Mouse (Mus musculus) adrenal gland, postnatal 14 days (tissue): ENCODE measurements around the gene Sptbn1. TPM values are rescaled to one million over a fixed set of nuclear protein-coding genes. Genes with fewer than 3 reads are reported as not detected.

Source experiments
- DNase-seq: peaks from one replicate; pipeline ENCODE4 v3.0.0; 2021; ENCODE audit warnings: mixed read lengths
- total RNA-seq: library from RNA; stranded (reverse); gene quantifications from 2 replicates; pipeline ENCODE4 v1.2.3, GENCODE M21; 2021

The Sptbn1 gene
- total RNA-seq, 1 experiment from 2014 or later: 336 TPM

DNA sequence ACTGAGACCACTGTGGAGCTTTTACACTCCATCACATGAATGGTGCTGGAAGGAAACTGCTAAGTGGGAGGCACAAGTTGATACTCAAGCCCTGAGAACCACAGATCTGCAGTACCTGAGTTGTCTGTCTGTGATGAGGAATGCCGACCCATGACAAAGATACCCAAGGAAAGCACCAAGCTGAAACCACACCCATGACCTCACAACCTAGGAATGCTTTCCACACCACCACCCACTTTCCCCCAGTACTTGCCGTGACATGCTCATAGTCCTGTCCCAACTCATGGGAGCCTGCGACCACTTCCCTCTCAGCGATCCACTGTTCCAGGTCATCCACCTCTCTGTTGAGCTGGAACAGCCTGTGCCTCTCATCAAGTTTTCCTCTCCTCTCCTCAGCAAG, 149.9 kb downstream of the Sptbn1 start:
- no peak for DNase-seq

DNA sequence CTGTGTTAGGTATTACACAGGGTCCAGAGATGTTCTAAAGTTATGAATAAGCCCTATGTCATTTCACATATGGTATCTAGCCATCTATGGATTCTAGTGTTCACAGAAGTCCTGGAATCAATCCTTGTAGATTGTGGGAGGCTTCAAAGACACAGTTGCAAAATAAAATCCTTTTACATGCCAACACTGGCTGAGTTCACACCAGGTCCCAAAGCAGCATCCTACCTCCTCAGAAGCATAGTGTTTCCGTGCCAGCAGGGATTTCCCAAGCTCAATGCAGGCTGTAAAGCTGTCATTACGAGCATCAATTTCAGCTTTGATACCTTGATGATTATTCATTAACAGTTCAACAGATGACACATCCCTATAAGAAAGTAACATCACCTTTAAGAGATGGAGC, 154.3 kb downstream of the Sptbn1 start:
- no peak for DNase-seq

DNA sequence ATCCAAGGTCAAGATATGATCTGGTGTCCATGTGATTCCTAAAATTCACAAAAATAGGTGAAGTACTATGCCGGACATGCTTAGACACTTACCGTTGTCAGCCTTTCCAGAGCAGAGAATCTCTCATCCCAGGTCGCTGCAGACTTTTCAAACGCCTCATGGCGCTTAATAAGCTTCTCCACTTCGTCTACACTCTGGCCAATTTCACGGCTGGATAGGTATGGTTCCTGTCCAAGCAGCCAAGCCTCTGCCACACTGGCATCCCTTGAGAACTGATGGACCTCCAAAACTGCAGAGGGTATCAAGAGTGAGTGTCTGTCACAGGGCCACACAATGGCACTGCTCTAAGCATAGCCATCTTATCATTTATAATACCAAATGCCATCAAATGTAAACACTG, 157.3 kb downstream of the Sptbn1 start:
- DNase-seq: no peak

DNA sequence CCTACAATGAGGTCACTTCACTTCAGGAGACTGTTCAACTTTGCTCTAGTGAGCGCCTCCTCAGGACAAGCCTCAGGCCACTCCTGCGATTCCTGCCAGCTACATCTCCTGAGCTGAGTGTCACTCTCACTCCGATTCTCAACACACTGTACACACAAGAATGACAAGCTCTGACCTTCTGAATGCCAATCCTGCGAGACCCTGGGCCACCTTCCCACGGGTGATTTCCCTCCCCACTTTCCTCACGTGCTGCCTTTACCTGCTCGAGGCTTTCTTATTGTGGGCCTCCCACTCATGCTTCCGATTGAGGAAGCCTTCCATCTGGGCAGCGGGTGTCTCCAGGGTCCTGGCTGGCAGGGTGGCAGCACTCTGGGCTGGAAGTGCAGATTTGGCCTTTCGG, 163.8 kb downstream of the Sptbn1 start:
- DNase-seq: no peak

DNA sequence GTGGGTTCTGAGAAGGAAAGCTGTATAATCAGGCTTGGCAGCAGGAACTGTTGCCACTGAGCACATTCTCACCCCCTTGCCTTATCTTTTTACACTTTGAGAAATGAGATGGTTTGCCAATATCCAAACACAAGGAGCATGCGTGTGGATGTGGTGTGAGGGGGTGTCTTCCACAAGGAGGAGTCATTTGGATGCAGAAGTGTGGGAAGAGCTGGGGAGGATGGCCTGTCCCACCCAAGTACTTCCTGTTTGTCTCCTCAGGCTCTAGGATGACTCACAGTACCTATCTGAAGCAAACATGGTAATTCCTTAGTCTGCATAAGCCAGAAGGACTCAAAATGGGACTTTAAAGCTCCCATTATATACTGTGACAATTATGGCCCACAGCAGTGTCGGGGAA, 165.4 kb downstream of the Sptbn1 start:
- DNase-seq: no peak

DNA sequence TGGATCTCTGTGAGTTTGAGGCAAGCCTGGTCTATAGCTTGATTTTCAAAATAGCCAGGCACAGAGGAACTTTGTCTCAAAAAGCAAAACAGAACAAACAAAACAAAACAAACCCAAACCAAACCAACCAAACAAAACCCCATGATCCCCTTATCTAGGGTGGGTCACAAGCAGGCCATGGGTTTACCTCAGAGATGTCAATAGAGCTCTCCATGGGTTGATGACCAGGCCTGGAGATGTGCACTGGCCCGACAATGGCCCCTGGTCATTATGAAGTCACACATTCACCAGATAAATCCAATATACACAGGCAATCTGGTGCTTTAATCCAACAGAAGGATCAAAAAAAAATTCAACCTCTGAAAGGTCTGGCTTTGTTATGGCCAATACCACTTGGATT, 166.2 kb downstream of the Sptbn1 start:
- DNase-seq: no peak

DNA sequence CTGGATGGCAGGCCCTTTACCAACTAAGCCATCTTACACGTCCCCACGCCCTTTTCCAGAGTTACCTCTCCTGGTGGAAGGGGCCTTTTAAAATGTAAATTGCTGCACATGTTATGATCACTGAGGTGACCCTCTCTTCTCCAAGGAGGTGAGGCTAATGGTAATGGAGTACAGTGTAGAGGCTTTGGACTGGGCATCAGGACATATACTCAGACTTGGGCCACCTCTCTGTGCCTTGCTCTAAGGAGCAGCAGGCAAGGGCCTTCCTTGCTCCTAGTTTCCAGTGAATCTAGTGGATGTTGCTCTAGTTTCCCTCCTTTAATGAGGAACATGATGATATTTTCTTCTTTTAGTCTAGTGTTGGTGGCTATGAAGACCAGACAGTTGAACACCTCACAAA, 166.8 kb downstream of the Sptbn1 start:
- DNase-seq: no peak

DNA sequence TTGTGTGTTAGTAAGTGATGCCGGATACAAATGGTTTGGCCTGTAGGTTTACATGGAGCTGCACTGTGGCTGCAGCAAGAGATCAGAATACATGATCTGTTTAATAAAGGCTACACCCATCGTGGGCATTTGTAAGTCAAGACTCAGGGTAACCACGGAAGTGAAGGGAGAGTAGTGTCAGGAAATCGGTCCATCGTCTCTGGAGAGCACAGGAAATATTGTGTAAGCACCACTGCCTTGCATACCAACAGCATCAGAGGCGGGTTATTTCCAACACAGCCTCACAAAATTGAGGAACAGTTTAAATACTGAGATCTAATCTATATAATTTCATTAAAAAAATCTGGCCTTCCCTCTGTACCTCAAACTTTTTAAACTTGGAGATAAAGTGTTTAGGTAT, 168.1 kb downstream of the Sptbn1 start:
- DNase-seq: no peak

DNA sequence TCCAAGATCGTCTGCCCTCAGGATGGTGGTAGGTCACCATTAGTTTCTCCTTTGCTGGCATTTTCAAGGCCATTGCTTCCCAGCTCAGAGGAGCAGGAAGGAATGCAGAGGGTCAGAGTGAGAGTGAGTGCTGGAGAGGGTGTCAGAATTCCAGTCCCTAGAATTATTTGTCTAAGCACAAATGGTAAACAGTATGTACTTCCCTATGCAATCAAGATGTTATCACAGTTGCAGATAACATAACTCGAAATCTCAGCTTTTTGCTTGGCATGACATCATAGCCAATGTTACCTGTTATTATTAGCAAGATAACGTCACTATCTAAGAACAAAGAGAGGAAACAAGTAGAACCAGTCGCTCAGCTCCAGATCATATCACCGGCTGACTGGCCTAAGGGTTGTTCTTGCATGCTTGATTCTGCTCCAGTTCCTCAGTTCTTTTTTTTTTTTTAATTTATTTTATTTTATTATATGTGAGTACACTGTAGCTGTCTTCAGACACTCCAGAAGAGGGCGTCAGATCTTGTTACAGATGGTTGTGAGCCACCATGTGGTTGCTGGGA, 172.7 kb downstream of the Sptbn1 start:
- no peak for DNase-seq

DNA sequence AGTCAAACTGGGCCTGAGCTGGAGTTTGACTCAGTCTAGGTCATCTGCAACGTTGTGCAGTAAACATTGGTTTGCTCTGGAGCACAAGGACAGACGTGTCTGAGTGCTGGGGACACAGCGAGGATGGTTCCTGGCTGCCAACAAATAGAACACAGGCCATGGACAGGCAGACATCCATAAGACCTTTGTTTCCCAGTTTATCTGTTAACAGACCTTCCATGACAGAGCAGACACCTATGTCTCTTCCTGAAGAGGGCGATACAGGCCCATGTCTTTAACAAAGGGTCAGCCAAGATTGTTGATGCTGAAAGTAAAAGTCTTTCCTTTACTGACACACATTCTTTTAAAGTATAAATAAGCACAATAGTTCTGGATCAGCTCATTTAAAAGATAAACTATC, 176.1 kb downstream of the Sptbn1 start:
- peak; percentile 37 for DNase-seq

DNA sequence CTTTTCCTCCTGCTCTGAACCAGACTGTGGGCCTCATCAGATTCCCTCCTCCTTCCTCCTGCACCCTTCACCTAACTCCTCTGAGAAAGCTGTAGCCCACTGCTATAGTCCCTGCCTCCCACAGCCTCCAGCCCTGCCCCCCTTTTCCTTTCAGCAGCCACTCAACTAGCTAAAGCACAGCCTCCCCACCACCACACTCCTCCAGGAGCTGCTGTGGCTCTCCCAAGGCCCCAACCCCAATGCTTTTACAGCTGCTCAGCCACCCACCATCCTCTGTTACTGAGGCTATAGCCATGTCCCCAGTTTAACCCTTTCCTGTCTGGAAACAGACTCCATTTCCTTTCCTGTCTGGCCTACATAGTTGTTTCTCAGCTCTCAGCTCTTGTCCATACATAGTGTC, 182.9 kb downstream of the Sptbn1 start:
- no peak for DNase-seq

DNA sequence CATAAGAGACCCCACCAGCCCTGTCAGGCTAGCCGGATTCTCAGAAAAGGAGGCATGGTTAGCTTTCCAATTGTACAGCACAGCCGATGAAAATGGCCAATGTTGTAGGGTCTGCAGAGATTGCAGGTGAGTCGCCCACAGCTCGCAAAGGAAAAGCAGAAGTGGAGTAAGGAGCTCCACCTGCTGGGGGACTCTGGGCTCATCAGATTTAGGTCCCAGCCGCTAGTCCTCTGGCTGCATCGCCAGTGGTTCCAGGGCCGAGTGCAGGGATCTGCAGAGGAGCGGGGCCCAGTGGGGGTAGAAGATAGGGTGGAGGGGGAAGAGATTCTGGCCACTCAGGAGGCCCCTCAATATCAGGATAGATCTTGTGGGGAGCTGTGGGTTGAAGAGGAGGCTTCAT, 210.7 kb downstream of the Sptbn1 start:
- no peak for DNase-seq

Other genes starting within 250 kb of the Sptbn1 start
- 3.8 and 3.9 TPM in 2 replicates for gene Eml6, start 242.1 kb downstream of the Sptbn1 start, total RNA-seq
- gene 4930505A04Rik, start 203.7 kb upstream of the Sptbn1 start, total RNA-seq: 0.37 and 0.38 TPM in 2 replicates